Mouse (Mus musculus): ENCODE data around the gene Tusc2.

DNA sequence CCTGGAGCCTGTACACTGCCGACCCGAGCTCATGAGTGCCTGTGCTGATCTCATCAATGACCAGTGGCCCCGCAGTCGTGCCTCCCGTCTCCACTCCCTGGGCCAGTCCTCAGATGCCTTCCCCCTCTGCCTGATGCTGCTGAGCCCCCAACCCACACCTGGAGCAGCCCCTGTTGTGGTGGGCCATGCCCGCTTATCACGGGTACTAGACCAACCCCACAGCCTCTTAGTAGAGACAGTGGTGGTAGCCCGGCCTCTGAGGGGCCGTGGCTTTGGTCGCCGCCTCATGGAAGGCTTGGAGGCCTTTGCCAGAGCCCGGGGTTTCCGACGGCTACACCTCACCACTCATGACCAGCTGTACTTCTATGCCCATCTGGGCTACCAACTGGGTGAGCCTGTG is 20.1 kb downstream of the Tusc2 start:
- TF ChIP-seq MYOG (IDR thresholded peaks at IDR 0.05; ENCODE audit: control insufficient read depth in 1 of 3, insufficient read depth in 1 of 3, insufficient read length in 2 of 3, low read depth in 2 of 3) (no peak), TCF12 (IDR thresholded peaks at IDR 0.05; ENCODE audit: insufficient read depth, poor library complexity, severe bottlenecking) (no peak)
